Mouse (Mus musculus) embryonic facial prominence, embryonic 10.5 days (tissue): ENCODE measurements around the gene Gnas. TPM values are rescaled to one million over a fixed set of nuclear protein-coding genes. Genes with fewer than 3 reads are reported as not detected.

ENCODE experiments used
- DNase-seq: peaks from one replicate; pipeline ENCODE4 v3.0.0-alpha.2; 2017; ENCODE audit warnings: low spot score
- H3K27ac ChIP-seq: fragments of 300-500 bp; sonication (generic); replicated peaks from 2 replicates; pipeline ENCODE4 v1.5.1; 2016; ENCODE audit warnings: mild to moderate bottlenecking
- H3K27me3 ChIP-seq: fragments of 300-500 bp; sonication (generic); replicated peaks from 2 replicates; pipeline ENCODE4 v1.6.1; 2016; ENCODE audit warnings: low read depth, mild to moderate bottlenecking; ENCODE audit not compliant: poor library complexity, severe bottlenecking
- H3K36me3 ChIP-seq: fragments of 300-500 bp; sonication (generic); replicated peaks from 2 replicates; pipeline ENCODE4 v1.6.1; 2016; ENCODE audit warnings: mild to moderate bottlenecking, moderate library complexity
- H3K4me1 ChIP-seq: fragments of 300-500 bp; sonication (generic); 2 replicates; pipeline ENCODE4 v1.6.1; 2016
- H3K4me3 ChIP-seq: fragments of 300-500 bp; sonication (generic); 2 replicates; pipeline ENCODE4 v1.5.1; 2016; ENCODE audit warnings: mild to moderate bottlenecking, moderate library complexity
- H3K9me3 ChIP-seq: fragments of 300-500 bp; sonication (generic); 2 replicates; pipeline ENCODE4 v1.6.1; 2016; ENCODE audit warnings: mild to moderate bottlenecking
- WGBS: fragments of 180-500 bp; shearing (Covaris S2); methylation state at CpG from one replicate; pipeline ENCODE4 v1.1.7; 2016; 5-methylcytosine and 5-hydroxymethylcytosine counted together
- polyA plus RNA-seq: library from polyadenylated mRNA; unstranded; fragments of >200 nt; fragmentation: Nextera tagmentation; extraction: Ambion mirVana; gene quantifications from 2 replicates; pipeline ENCODE4 v1.2.1, GENCODE M21; 2016

Gnas gene
- 1,270 and 1,303 TPM in 2 replicates for polyA plus RNA-seq

DNA sequence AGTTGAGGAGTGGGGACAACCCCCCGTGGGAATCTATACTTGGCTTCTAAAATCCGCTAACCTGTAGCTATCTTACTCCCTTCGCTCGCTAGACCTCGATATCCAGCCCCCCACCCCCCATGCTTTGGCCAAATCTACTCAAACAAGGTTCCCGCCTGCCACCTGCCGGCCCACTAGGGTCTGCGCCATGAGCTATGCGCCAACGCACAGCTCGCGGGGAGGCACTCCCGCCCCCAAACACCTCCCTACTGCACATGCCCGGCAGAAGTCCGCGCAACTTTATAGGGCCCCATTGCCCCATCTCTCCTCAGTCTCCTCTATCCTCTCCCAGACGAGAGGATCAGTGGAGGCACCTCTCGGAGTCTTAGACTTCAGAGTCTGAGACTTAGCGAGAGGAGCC lies at the start of gene Gnas:
Gnas (plus strand) TSS at position 310 of the 400 bp plus-strand sequence.
- H3K9me3 ChIP-seq, result peaks cover 39% of the 10 kb centered on the region
- peaks cover 59% of the 10 kb centered on the region for H3K27me3 ChIP-seq
- peak; percentile 80 for DNase-seq
- H3K4me3 ChIP-seq, result peak within 1 kb of the TSS; percentile 55
- WGBS, result 48% methylated on average over 19 of the region's 19 CpGs
- peaks cover 100% of the 10 kb centered on the region for H3K36me3 ChIP-seq
- H3K4me1 ChIP-seq, result peaks cover 18% of the 10 kb centered on the region; the same call in 1 of the 2 replicates
- peak within 1 kb of the TSS; percentile 53; the same call in 1 of the 2 replicates for H3K27ac ChIP-seq

DNA sequence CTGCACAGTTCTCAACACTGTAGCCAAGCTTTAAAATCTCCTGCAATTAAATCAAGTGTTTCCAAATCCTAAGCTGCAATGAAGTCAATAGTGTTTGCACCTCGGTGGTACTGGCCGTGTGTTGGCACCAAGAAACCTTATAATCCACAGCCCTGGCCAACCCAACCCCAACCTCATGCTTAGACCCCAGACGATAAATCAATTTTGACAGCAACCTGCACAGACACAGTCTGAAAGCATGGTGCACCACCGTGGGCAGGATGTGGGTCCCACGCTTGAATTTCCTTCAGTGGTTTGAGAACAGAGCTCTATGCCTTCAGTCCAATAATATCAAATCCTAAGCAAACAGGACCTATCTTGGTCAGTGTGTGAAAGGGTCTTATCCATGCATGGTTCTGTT lies 41.7 kb upstream of the Gnas start:
- no peaks in the 10 kb centered on the region for H3K4me1 ChIP-seq
- 91% methylated on average over 5 of the region's 5 CpGs for WGBS
- H3K27ac ChIP-seq, result no peak overlapping the region
- no peak for DNase-seq
- no peaks in the 10 kb centered on the region for H3K27me3 ChIP-seq
- H3K4me3 ChIP-seq, result no peak overlapping the region
- H3K9me3 ChIP-seq, result no peaks in the 10 kb centered on the region
- no peaks in the 10 kb centered on the region for H3K36me3 ChIP-seq

DNA sequence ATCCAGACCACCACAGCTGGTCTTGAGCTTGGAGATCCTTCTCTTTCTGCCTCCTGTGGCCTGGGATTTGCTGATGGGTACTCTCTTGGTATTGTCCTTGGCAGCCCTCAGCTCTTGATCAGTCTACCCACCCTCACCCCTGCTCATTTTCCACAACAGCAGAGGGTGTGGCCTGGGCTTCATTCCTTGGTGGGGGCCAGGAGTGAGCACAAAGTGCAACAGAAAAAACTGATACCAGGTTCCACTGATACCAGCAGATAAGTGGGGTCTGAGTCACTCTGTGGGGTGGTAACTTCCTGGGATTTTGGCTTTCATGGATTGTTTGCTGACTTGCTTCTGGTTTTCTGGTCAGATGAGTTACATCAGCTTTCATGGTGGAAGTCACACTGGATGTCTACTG lies 32.2 kb upstream of the Gnas start:
- no peak overlapping the region for H3K27ac ChIP-seq
- H3K9me3 ChIP-seq, result no peaks in the 10 kb centered on the region
- peaks cover 8% of the 10 kb centered on the region for H3K4me1 ChIP-seq
- H3K27me3 ChIP-seq, result 0 out of 2 replicates have a peak, but pooled peaks cover 6% of the 10 kb centered on the region
- no peak overlapping the region for H3K4me3 ChIP-seq
- no peaks in the 10 kb centered on the region for H3K36me3 ChIP-seq
- DNase-seq, result no peak

DNA sequence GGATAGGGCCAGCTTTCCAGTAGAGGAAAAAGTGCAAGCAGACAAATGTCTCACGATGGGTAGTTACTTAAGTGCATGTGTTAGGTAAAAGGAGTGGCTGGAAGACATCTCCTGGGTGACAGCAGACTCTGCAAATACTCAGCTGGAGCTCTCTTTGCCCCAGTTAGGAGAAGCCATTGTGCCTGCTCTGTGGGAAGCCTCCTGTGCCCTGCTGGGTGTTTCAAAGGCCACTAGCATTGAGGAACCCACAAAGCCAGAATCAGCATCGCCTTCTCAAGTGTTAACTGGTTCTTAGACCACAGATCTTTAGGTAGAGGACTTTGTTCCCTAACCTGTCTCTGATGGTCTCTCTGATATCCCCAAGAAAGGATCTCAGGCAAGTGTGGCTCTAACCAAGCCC lies 26.8 kb upstream of the Gnas start:
- peaks cover 42% of the 10 kb centered on the region for H3K4me1 ChIP-seq
- no peak for DNase-seq

DNA sequence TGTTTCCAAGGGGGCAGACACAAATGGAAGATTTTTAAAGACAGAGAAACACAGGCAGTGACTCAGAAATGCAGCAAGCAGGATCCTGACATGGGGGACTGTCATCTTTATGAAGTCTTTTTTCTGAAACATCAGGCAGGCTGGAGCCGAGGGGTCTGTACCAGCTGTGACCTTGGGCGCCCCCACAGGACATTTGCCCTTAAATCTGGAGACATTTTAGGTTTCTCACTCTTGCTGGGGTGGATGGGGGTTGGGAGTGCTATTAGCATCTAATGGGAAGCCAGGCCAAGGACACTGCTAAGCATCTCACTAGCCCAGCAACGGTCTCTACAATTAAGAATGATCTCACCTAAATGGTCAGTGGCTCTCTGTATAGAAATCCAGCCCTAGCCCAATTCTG lies 24.1 kb upstream of the Gnas start:
- no peaks in the 10 kb centered on the region for H3K9me3 ChIP-seq
- peak; percentile 41 for DNase-seq
- peaks cover 6% of the 10 kb centered on the region; the same call in 1 of the 2 replicates for H3K27me3 ChIP-seq
- H3K36me3 ChIP-seq, result peaks cover 11% of the 10 kb centered on the region
- no peak overlapping the region; the same call in 1 of the 2 replicates for H3K27ac ChIP-seq
- H3K4me3 ChIP-seq, result no peak overlapping the region
- 9% methylated on average over 3 of the region's 3 CpGs for WGBS
- H3K4me1 ChIP-seq, result peaks cover 45% of the 10 kb centered on the region

More for the DNA sequence above, 26.8 kb upstream of the Gnas start:
- no peaks in the 10 kb centered on the region for H3K36me3 ChIP-seq
- H3K27ac ChIP-seq, result no peak overlapping the region
- H3K9me3 ChIP-seq, result no peaks in the 10 kb centered on the region
- peaks cover 6% of the 10 kb centered on the region; the same call in 1 of the 2 replicates for H3K27me3 ChIP-seq
- WGBS, result 25% methylated on average over 2 of the region's 2 CpGs
- H3K4me3 ChIP-seq, result no peak overlapping the region

DNA sequence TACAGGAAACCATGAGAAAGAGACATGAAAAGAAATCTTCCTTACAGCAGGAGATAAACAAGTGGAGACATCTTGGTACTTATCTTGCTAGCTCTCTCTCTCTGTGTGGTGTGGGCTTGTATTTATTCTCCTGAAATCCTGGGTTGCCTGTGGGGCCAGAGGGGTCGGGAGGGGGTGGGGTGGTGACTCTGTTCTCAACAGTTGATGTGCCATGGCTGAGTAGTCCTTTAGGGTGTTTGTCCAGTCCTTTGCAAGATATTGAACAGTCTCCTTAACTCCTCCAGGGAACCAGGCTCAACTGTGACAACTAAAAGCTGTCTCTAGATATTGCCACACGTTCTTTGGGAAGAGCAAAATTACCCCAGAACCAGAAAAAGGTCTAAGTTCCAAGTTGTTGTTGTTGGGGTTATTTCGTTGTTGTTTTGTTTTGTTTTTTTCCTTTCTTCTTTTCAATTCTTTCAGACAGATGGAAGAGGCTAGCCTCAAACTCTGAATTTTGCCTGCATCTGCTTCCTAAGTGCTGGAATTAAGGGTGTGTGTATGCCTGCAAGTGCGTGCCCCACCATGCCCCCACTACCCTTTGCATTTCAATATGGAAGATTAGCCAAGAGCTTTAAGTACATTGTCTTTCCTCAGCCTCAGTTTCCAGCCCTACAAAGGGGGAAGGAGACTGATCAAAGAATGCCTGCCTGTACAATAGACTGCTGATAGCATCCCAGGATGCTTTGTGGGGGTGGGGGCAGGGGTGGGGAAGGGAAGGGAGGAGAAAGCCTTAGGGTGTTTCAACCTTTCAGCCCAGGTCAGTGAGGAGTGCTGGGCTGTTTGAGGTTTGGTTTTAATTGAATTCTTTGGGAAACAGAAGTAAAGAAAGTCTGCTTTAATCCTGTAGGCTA lies 23.0 kb upstream of the Gnas start:
- WGBS, result 10% methylated on average over 4 of the region's 4 CpGs
- peaks cover 38% of the 10 kb centered on the region for H3K4me1 ChIP-seq
- no peak for DNase-seq
- H3K36me3 ChIP-seq, result peaks cover 22% of the 10 kb centered on the region
- no peak overlapping the region for H3K4me3 ChIP-seq
- no peak overlapping the region; the same call in 1 of the 2 replicates for H3K27ac ChIP-seq
- no peaks in the 10 kb centered on the region; the same call in 1 of the 2 replicates for H3K27me3 ChIP-seq
- no peaks in the 10 kb centered on the region for H3K9me3 ChIP-seq

DNA sequence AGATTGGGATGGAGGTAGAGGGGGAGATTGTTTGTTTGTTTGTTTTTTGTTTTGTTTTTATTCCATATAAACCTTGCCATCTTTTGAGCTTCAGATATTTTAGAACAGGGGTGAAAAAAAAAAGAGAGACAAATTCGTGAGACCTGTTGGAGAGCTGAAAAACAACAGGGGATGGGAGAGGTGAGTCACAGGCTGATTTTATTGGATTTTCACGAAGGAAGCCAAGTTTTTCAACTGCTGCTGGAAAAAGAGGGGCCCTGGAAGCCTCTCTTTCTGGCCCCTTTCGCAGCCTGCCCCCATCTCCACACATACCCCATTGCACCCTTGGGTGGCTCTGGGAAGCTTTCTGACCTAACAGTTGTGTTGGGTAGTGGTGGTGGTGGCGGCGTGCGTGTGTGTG lies 22.3 kb upstream of the Gnas start:
- Histone ChIP-seq H3K4me3 (no peak overlapping the region), H3K27ac (no peak overlapping the region), H3K9me3 (no peaks in the 10 kb centered on the region), H3K4me1 (peaks cover 38% of the 10 kb centered on the region), H3K27me3 (no peaks in the 10 kb centered on the region; the same call in 1 of the 2 replicates), H3K36me3 (peaks cover 29% of the 10 kb centered on the region)
- 53% methylated on average over 6 of the region's 6 CpGs for WGBS
- DNase-seq, result no peak

DNA sequence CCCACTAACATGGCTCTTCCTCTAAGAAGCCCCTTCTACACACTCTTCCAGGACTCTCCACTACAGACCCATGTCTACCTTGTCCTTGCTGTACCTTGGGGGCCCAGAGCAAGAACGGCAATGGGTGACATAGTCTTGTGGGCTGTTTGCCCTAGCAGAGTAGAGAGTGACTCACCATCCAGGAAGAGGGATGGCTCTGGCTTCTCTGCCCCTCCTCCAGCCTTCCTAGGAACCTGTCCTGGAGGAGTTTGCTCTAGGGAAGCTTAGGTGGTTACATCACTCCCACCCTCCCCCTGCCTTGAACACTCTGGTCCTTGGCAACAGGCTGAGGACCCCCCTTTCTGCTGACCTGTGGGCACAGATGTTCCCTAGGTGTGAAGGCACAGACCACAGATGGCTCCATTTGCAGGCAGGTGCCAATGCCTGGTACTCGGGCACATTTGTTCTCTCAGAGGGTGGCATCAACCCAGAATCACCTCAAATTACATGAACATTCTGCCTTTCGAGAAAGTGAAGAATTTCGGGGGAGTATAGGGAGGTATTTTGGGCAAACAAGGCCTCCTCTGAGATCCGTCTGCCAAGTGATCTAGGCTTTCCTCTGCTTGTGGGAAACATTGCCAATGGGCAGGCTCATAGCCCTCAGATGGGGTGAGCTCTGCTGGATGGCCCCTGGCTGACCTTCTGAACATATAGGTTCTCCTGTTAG lies 20.9 kb upstream of the Gnas start:
- 89% methylated on average over 5 of the region's 5 CpGs for WGBS
- no peaks in the 10 kb centered on the region for H3K9me3 ChIP-seq
- peaks cover 38% of the 10 kb centered on the region for H3K4me1 ChIP-seq
- H3K27ac ChIP-seq, result no peak overlapping the region
- no peak for DNase-seq
- peaks cover 44% of the 10 kb centered on the region for H3K36me3 ChIP-seq
- no peak overlapping the region for H3K4me3 ChIP-seq
- no peaks in the 10 kb centered on the region for H3K27me3 ChIP-seq

DNA sequence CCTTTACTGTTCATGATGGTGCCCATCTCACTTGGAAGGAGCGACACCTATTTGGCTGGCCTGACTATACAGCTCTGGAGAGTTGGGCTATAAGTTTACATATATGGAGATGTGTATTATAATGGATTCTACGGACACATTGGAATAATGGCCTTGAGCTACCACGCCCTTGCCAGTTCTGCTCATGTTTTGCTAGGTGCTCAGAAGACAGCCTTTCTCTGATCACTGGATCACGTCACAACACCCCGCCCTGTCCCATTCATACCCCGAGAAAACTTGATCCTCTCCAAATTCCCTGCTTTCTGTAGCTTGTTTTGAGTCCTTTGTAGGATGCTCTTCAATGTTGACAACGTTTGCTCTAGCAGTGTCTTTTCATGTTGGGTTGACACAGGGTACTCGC lies 19.9 kb upstream of the Gnas start:
- H3K4me1 ChIP-seq, result peaks cover 33% of the 10 kb centered on the region

DNA sequence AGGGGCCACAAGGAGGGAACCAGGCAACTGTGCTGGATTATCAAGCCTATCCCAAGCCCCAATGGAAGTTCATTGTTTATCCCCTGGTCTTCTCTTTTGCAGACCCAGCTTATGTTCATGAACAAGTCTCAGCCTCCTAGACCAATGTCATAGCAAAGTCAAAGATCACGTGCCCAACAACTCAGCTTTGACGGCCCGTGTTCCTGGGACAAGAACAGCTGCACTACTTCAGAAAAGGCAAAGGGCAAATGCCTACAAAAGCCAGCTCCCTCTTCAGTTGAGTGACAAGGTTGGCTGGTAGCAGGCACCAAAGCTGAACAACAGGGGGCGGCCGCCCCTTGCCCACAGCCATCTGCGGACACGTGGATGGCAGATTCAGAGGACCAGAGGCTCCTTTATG lies 13.7 kb upstream of the Gnas start:
- Histone ChIP-seq H3K4me1 (no peaks in the 10 kb centered on the region), H3K36me3 (peaks cover 97% of the 10 kb centered on the region), H3K27me3 (no peaks in the 10 kb centered on the region), H3K9me3 (no peaks in the 10 kb centered on the region), H3K4me3 (no peak overlapping the region), H3K27ac (no peak overlapping the region)
- no peak for DNase-seq
- WGBS, result 91% methylated on average over 7 of the region's 7 CpGs

More for the DNA sequence above, 19.9 kb upstream of the Gnas start:
- H3K27ac ChIP-seq, result no peak overlapping the region
- H3K27me3 ChIP-seq, result no peaks in the 10 kb centered on the region
- H3K9me3 ChIP-seq, result no peaks in the 10 kb centered on the region
- no peak overlapping the region for H3K4me3 ChIP-seq
- WGBS, result 88% methylated on average over 8 of the region's 8 CpGs
- peaks cover 53% of the 10 kb centered on the region for H3K36me3 ChIP-seq
- no peak for DNase-seq

DNA sequence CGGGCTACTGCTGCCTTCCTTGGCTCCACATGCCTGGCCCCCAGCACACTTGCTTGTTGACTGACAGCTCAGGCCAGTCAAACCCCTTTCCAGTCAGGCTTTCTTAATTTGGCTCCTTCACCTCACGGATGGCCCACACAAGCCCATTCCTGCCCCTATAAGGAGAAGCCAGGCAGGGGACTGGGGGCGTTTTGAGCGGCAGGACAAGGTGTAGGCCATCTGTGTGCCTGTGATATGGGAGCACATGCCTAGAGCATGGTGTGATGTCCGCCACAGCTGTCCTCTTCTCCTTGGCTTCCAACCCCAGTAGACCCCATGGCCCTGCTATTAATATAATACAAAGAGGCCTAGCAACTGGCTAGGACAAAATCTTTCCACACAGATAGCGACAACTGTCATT lies 12.7 kb upstream of the Gnas start:
- peaks cover 96% of the 10 kb centered on the region for H3K36me3 ChIP-seq
- no peak overlapping the region for H3K4me3 ChIP-seq
- no peak overlapping the region for H3K27ac ChIP-seq
- DNase-seq, result no peak
- WGBS, result 82% methylated on average over 6 of the region's 6 CpGs
- H3K27me3 ChIP-seq, result no peaks in the 10 kb centered on the region
- no peaks in the 10 kb centered on the region for H3K9me3 ChIP-seq
- no peaks in the 10 kb centered on the region for H3K4me1 ChIP-seq

DNA sequence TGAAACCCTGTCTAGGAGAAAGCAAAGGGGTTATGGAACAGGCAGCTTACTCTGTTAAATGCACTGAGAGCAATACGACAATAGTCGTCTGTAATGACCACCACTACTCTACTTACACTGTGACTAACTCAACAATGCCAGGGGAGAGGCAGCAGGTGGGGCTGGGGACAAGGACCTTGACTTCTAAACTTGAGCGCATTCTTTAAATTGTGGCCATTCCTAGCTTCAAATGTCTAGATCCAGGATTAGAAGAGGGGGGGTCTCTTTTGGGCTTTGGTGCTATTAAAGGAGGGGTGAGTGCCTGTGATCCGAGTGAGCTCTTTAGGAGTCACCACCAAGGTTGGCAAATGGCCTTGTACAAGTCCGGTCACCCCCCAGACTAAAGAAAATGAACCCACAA lies 11.0 kb upstream of the Gnas start:
- H3K27me3 ChIP-seq, result no peaks in the 10 kb centered on the region
- DNase-seq, result no peak
- no peak overlapping the region for H3K27ac ChIP-seq
- no peaks in the 10 kb centered on the region for H3K9me3 ChIP-seq
- peaks cover 95% of the 10 kb centered on the region for H3K36me3 ChIP-seq
- no peak overlapping the region for H3K4me3 ChIP-seq
- 89% methylated on average over 5 of the region's 5 CpGs for WGBS
- H3K4me1 ChIP-seq, result no peaks in the 10 kb centered on the region
